Mouse (Mus musculus) neutrophil, adult 65 days (primary cell): ENCODE data around the gene Gm20820. TPM values are rescaled to one million over a fixed set of nuclear protein-coding genes. Genes with fewer than 3 reads are reported as not detected.

Source experiments
- total RNA-seq: library from RNA; stranded (reverse); gene quantifications from 2 replicates; pipeline ENCODE4 v1.2.4, GENCODE M21; 2023

The Gm20820 gene
- total RNA-seq, result not detected in 2 replicates

GRCm38 (mm10) chrY:86061472-86061871 is at the start of gene Gm20820:
Gene Gm20820 (plus strand): TSS chrY:86061772.

